Mouse (Mus musculus) spleen, adult 12 weeks (tissue): ENCODE measurements around the gene Nck1.

ENCODE experiments used
- DNase-seq: peaks from one replicate; pipeline ENCODE4 v3.0.0; 2022; ENCODE audit warnings: low spot score

Gene Nck1

DNA sequence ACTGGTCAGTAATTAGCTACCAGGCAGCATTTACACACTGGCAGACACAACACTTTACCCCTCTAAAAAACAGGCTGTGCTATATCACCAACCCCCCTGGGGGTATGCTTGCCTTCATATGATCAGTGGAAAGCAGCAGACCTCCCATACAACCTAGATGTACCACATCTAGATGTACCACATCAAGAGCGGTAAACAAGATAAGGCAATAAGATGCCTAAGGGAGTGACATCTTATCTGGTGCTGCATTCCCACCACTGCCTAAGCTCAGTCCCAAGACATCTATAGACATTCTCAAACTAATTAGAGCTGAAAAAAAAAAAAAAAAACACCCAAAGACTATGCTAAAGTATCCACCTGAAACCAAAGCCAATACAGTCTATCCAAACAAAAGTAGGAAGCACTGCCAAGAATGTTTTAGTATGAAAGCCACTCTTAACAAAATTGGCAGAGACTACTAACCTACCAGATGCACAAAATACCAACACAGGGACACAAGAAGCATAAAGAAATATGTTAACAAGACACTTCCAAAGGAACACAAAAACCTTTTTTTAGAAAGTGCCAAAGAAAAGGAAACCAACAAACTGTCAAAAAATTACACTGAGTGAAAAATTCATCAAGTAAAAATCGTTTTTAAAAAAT is 10.2 kb downstream of the Nck1 start:
- DNase-seq, result no peak

DNA sequence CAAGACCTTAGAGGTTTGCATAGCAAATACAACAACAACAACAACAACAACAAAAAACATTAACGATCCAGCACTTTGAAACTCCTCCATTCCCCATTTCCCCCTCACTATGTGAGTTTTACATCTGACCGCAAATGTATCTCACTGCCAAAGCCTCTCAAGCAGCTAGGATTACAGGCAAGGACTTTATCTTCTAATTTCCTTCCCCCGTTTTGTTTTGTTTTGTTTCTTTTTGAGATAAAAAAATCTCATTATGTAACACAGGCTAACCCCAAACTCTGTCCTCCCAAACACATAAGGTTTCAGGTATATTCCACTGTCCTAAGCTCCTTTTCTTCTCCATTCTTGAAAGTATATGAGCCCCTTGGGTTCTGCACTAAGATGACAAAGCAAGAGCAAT is 11.2 kb downstream of the Nck1 start:
- DNase-seq, result no peak

DNA sequence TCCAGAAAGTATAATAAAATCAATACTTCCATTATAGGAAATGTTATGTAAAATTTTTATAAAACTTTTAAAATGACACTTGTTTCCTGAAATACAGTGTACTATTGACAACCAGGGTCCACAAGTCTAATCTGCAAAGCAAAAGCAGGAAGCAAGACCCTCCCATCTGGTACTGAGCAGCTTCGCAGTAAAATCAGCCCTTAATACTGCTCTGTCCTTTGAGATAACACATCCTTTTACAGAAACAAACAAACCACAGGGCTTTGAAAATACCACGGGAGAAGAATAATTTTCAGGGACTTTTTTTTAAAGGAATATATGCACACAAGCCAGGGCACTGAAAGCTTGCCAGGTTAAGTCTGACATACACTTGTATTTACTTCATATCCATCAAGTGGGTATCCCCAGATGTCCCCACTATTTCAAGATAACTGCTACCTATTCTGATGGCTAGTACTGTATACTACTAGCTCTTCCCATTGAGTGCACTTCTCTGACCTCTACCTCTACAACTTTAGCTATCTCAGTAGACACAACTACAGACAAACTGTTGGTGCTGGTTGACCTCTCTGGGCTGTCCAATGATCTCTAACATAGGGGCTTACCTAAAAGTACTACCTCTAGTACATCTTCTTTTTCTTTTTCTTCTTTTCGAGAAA is 13.0 kb downstream of the Nck1 start:
- no peak for DNase-seq

DNA sequence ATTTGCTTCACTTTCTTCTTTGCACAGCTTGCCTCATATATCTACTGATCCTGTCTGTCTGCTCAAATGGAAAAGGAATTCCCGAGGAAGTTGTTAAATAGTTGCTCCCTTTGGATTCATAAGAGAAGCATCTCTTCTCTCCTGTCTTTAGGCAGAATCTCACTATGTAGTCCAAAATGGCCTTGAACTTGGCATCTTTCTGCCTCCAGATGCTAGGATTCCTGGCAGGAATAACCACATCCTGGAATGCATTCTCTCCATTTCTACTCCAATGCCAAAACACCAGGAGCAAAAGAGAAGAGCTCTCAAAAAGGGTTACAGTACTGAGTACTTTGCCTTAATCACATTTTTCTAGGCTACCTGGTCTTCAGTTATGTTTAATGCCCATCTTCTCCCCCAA is 14.6 kb downstream of the Nck1 start:
- no peak for DNase-seq

GRCm38 (mm10) chr9:100525225-100525624 is 20.7 kb downstream of the Nck1 start:
- no peak for DNase-seq

DNA sequence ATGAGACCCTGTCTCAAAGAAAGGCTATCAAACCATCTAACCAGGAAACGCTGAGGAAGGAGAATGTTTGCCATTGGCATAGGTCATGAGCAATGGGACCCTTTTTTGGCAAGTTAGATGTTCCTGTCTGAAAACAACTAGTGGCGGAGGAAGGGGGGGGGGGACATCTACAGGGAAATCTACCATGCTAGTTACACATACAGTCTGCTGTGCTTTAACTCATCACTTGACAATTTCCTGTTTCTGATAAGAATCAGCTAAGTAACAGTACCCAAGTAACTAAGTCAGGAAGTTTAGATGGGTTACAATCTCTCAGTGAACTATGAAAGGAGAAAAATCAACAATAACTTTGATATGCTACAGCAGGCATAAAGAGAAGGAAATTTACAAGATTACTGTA is 23.9 kb downstream of the Nck1 start:
- no peak for DNase-seq

GRCm38 (mm10) chr9:100520586-100520985 is 25.3 kb downstream of the Nck1 start:
- peak; percentile 11 for DNase-seq

GRCm38 (mm10) chr9:100520012-100520411 is 25.9 kb downstream of the Nck1 start:
- no peak for DNase-seq

DNA sequence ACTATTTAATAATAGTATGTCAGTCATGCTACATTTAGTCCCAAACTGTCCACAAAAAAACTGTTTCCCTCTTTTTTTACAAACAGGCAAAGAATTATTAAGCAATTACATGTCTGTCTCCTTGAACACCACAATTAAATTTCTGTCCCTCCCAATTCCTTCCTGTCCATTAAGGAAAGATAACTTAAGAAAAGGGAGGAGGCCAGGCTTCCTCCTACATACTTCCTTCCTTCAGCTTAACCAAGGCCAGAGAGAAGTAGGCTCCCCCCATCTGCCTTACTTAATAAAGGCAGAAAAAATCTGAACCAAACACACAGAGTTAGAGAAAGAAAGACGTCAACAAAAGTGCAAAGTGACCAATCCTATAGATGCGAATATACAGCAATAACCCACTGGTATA is 38.4 kb downstream of the Nck1 start:
- DNase-seq, result no peak

GRCm38 (mm10) chr9:100506652-100507051 is 39.3 kb downstream of the Nck1 start:
- no peak for DNase-seq

- no peak for DNase-seq
These were observed 40.4 kb downstream of the Nck1 start for GRCm38 (mm10) chr9:100505498-100505897.

- DNase-seq, result no peak
These were observed 52.2 kb downstream of the Nck1 start for GRCm38 (mm10) chr9:100493611-100494261.

GRCm38 (mm10) chr9:100491424-100491823 is 54.5 kb downstream of the Nck1 start:
- DNase-seq, result no peak

GRCm38 (mm10) chr9:100488969-100489368 is 57.0 kb downstream of the Nck1 start:
- DNase-seq, result no peak

DNA sequence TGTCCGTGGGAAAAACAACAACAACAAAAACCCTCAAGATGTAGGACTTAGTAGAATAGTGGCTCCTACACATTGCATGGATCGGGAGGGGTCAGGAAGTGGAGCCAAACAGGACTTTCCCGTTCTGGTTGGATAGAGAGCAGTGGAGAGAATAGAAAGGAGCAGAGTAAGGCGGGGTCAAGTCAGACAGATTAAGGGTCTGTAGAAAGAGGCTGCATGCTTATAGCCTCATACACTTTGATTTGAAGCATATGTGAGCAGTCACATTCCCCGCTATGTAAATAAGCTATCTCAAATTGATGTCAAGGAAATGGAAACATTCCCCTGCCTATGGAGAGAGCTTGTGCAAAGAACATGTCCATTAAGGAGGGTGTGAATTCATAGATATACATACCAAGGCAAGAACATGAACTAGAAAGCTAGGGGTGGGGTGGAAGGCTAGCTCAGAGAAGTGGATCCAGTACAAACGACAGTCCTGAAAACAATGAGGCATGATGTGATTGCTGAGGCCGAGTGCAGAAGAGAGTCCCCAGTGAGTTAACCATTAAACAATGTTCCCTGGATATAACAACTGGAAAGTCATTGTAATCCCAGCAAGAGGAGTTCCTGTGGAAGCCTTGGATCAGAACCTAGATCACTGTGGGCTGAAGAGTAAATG is 57.7 kb downstream of the Nck1 start:
- DNase-seq, result no peak

DNA sequence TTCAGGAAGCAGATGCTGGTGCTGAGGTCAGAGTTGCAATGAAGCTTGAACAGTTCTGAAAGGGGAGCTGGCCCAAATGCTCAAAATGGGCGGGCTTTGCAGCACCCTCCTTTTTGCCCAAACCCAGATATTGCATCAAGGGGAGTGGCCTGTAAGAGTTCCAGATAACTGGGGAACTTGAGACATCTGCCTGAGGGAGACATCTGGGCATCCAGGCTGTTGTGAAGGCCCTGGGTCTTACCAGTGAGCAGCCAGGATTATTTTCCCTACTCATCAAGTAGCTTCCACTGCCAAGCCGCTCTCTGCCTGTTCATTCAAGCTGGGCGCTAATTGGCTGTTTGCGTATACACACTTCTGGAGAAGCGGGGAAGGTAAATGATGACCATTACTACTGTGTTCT is 59.5 kb downstream of the Nck1 start, which contains the start of gene Il20rb:
Gene Il20rb, minus strand, starts transcription at position 358 of the 400 bp plus-strand sequence.
- DNase-seq, result no peak

DNA sequence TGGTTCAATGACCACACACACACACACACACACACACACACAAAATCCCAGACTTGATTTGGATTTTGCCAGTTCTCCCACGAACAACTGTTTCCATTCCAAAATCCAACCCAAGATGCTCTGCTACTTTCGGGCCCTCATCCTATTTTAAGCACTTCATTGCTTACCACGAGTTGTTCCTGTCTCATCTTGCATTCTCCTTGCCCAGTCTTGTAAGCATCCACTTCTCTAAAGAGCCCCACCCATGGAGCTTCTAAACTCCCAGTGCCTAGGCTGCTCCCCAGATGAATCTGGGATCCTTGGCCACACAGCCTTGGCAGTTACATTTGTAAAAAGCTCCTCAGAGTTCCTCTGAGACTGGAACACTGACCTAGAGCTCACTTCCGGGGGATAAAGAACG is 62.6 kb downstream of the Nck1 start:
- no peak for DNase-seq

DNA sequence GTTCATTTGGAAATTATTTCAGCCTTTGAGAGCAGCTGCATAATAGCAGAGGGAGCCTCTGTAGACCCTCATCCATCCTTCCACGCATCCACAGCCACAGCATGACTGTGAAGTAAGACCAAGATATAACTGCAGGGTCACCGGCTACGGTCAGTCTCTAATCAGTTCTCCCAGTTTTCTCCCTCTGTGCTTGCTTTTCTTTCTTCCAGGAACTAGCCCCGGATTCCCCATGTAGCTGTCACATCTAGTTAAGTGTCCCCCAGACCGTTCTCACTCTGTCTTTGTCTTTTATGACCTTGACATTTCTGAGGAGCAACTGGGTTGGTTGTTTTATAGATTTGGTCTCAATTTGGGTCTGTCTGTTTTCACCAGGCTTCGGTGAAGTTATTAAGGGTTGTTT is 64.3 kb downstream of the Nck1 start:
- no peak for DNase-seq

DNA sequence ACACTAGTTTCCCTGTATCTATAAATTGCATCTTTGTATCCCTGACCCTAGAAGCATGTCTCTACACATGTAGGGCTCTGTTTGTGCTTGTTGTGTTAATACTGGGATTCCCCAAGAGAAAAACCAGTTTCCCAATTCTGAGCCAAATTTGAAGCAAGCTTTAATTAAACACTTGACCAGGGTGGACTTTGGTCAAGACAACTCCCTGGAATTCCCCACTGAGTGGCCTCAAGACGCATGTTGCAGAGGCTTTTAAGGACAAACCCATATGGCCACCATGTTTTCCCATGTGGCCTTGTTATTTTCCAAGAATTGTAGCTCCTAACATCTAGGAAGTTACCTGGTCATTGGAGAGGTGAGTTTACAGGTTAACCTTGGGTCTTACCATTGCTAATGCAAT is 71.9 kb downstream of the Nck1 start:
- no peak for DNase-seq

- DNase-seq, result no peak
These were observed 72.6 kb downstream of the Nck1 start for GRCm38 (mm10) chr9:100473361-100473760.

GRCm38 (mm10) chr9:100472931-100473330 is 73.0 kb downstream of the Nck1 start:
- DNase-seq, result no peak

DNA sequence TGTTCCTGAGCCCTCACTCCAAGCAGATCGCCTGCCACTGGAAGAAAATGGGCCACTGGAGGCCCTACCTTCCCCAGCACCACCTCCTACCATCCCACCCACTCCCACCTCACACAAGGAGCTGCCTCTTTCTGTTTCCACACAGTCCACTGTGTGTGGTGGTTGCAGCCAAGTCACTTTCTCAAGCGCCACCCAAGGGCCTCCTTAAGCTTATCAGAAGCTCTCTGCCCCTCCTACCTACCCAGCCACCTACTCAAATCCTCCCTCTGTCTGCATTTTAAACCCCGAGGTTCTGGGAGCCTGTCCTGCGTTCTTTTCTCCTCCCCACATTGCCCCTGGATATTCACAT is 74.4 kb downstream of the Nck1 start:
- DNase-seq, result no peak
